Mouse (Mus musculus) inflammation-experienced regulatory T-cells, adult 6 months (primary cell): ENCODE measurements around the gene Nutf2. TPM values are rescaled to one million over a fixed set of nuclear protein-coding genes. Genes with fewer than 3 reads are reported as not detected.
"Not testable (repeated sequence)": the region's sequence is repeated elsewhere in the genome, so short reads cannot be mapped to it uniquely, and the experiment has no call there.

Experiments used
- ATAC-seq: one replicate; pipeline ENCODE4 v1.8.0; 2017
- polyA plus RNA-seq, 3 experiments: library from polyadenylated mRNA; unstranded; fragments of 100-300 nt; shearing (Covaris generic); gene quantifications; one replicate each; pipeline ENCODE4 v1.2.1; 2017

Nutf2 gene
- 10 to 100 TPM; 10.8 to 70.1 (median 13.0) TPM for polyA plus RNA-seq

DNA sequence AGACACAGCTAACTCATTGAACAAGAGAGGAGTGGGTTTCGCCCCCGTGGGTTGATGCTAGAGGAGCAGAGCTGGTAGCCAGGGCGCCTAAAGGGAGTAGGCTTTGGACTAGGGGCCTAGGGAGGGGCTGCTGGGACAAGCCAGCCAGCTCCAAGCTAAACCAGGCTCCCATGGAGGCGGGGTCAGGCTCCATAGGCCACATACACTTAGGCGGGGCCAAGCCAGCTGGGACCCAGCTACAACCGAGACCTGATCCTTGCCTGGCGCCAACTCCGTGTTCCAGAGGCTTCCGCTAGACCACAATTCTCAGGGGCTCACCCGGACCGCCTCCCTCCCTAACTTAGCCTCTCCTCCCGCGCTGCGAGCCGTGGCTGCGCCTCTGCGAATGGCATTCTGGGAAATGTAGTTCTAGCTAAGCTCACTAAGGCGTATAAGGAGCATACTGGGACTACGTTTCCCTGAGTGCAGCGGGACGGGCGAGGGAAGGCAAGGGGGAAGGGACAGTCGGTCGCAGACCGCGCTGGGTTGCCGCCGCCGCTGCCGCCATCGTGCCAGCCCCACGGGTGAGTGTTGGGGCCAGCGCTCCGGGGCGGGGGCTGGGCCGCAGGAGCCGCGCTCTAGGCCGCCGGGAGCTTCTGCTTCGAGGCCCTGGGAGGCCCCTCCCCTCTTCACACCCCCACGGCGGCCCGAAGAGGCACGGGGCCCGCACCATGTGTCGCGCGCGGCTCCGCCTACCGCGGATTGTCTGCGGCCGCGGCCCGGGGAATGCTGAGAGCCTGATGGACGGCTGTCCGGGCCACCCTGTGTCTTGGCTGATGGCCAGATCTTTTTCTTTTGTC is at the start of gene Nutf2:
Nutf2 (plus strand) TSS at position 438 of the 839 bp plus-strand sequence.
- peak; percentile 98 for ATAC-seq

DNA sequence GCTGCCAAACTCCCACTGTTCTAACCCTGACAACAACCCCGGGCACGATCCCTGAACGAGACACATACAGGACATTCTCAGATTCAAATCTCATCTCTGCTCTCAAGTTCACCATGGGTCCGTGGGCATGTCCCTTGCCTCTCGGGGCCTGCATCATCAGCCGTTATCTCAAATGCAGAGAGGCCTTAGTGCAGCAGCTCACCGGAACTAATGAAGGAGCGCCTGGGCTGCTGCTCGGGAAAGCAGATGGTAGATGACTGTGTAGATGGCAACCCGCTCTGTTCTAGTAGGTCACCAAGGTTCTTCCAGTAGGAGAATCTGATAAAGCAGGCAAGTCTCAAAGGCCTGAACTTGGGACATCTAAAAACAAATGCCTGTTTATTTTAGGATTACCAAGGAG is 49.3 kb upstream of the Nutf2 start:
- ATAC-seq = no peak

DNA sequence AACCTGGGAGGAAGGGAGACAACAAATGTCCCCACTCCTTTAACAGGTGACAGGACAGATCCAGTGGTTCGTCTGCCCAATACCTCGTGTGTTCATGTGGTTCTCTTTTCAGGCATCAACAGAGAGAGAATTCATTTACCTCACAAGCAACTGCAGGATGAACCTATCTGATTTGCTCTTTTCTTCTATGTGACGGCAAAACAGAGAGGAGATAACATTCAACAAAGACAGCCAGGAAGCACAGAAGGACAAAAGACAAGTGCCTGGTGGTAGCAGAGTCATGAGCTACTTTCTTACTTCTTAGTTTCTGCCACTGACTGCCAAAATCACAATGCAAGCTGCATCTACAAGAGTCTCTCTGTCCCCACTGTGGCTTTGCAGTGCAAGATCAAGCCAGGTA is 48.8 kb upstream of the Nutf2 start:
- no peak for ATAC-seq

DNA sequence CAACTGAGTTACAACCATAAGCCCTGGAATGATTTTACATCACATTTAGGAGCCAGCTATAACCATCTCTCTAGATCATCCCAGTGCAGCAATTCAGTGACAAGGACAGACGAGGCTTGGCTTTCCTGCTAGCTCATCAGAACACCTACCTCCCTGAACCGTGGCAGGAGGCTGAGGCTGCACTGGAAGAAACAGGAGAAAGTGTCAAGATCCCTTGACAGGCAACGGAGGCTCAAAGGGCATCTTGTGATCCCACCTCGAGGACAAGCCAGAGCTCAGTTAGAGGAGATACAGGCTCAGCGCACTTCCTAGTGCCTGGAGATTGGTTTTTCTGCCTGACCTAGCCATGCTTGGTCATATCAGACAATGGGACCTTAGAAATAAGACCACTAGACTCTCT is 47.9 kb upstream of the Nutf2 start:
- ATAC-seq = no peak

DNA sequence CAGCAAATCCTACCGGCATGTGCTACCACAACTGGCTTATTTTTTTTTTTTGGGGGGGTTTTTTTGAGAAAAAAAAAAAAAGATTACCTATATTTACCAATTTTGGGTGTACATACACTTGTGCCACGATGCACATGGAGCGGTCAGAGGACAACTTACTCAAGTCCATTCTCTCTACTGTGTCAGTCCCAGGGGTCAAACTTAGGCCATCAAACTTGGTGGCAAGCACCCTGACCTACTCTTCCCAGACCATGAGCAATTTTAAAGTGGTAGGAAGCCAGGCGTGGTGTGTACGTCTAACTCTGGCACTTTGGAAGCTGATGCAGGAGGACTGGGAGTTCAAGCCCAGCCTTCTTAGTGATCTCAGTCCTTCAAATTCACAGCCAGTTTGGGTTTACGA is 47.1 kb upstream of the Nutf2 start:
- ATAC-seq = no peak

DNA sequence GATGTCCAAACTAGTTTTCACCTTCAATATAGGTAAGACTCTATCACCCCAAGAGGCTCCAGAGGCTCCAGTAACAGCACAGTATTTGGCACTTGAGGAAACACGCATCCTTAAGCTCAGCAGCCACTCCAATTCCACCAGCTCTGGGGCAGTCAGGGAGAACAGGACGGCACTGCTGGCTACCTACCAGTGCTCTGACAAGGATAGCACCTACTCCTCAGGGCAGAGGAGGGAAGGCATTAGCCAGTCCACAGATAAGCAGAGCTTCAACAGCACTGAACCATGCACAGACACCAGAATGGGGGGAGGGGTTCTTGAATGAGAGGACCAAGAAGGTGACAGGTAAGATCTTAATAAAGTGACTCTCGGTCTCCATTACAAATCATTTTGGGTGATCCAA is 40.7 kb upstream of the Nutf2 start:
- no peak for ATAC-seq

DNA sequence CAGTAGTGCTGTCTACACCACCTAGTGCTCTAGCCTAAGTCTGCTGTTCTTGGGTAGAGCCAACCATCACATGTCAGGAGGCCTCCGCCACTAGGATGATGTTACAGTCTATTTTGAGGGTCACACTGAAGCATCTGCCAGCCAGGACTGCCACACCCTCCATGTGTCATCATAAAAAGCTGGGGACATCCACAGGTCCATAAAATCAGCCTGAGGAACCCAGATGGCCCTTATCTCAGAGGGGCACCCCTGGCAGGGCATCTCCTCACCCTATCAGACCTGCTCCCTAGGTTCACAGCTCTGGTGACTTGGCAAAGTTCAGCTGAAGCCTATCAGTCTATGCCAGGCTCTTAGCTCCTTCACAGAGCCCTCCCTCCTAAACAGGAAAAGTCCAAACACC is 39.5 kb upstream of the Nutf2 start:
- no peak for ATAC-seq

DNA sequence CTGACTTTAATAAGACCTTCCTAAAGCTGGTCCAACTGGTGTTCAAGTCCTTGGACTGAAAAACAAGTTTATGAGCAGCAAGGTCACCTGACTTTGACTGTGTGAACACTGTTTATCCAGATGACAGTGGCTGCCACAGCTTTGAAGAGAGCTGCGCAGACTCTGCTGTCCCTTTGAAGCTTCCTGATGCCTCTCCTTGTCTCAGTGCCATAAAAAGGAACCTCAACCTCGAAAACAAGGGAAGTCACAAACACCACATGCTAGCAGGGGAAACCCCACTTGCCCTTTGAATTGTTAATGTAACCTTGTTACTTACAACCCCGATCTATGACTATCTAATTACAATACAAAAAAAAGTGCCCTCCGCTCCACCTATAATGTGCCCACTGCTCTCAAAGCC is 34.9 kb upstream of the Nutf2 start:
- ATAC-seq = no peak

DNA sequence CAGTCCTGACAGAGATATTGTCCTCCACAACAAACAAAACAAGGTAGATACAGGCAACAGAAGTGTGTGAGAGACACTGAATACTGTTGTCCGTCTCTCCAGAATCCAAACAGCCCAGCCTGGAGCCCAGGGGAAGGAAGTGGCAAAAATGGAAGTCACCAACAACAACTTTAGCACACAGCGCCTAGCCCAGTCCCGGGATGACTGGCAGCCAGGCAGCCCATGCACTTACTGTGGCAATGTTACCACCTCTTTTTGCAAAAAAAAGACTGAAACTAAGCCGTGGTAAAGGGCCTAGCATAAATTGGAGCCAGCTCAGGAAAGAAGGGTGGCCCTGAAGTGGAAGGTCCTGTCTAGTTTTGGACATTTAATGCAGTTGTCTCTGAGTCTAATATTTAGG is 34.0 kb upstream of the Nutf2 start:
- ATAC-seq = no peak

DNA sequence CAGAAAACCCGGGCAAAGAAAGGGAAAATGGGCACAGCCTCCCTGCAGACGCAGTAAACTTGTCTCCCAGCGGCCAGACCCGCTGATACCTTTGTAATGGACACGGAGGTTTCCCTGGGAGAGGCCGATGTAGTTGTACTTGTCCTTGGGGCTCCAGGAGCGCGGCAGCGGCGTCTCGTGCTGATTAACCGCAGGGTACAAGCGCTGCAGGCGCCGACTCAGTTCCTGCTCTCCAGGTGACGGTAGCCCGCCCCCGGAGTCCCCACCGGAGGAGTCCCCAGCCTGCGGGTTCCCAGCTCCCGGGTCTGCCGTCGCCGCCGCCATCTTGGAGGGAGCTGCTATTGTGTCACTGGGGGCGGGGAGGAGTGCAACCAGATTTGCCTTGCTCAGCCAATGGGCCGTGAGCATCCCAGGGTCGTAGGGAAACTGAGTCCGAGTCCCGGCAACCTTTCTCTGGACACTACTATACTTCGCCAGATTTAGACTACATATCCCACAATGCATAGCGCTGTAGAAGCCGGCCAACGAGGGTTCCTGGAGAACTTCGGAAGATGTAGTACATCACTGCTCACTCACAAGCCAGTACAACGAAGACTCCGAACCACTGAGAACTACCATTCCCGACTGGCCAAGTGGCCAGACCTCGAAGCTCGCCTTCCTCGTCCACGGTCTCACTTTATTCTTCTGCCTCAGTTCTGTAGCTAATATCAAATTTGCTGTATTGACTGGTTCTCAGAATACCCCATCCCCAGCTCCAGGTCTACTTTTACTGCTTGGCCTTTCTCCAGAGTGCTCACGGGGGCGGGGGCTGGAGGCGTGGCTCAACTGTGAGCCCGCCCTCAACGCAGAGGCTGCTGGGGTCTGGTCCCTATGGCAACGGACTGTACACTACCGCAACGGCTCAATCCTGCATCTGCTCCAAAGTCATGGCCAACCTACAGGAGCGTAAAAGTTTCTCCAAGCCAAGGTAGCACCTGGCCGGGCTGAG is 33.2 kb upstream of the Nutf2 start, which contains the start of the genes Ranbp10 and Tsnaxip1:
Ranbp10 (minus strand) TSS at position 490 of the 988 bp plus-strand sequence.
Tsnaxip1 (plus strand) TSS at position 871 of the 988 bp plus-strand sequence.
- ATAC-seq = peak; percentile 92

DNA sequence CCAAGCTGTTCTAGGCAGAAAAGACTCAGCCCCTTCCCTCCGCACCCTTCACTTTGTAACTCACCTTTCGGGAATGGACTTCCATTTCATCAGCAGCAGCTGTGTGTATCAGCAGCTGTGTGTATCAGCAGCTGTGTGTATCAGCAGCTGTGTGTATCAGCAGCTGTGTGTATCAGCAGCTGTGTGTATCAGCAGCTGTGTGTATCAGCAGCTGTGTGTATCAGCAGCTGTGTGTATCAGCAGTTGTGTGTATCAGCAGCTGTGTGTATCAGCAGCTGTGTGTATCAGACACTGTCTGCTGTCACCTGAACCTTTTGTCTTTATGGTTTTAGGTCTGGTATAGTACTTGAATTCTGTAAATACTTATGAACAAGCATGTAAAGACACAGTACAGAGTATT is 26.6 kb upstream of the Nutf2 start:
- ATAC-seq = not testable (repeated sequence)

DNA sequence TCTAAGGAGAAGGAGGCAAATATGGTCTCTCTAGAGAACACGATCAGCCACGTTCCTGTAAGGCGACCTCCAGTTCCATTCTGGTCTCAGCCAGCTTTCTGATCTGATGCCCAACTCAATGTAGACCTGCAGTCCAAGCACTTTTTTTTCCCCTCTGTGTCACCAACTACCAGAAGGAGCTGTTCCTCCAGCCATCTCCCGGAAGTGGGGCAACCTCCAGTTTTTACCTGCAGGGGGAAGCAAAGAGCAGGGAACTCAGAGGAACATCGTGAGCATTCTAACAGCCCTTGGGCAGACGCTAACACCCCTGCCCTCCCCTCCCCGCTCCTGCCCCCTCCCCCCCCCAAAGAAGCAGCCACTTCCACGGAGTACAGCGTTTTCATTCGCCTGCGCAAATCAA is 25.1 kb upstream of the Nutf2 start:
- peak; percentile 93 for ATAC-seq

DNA sequence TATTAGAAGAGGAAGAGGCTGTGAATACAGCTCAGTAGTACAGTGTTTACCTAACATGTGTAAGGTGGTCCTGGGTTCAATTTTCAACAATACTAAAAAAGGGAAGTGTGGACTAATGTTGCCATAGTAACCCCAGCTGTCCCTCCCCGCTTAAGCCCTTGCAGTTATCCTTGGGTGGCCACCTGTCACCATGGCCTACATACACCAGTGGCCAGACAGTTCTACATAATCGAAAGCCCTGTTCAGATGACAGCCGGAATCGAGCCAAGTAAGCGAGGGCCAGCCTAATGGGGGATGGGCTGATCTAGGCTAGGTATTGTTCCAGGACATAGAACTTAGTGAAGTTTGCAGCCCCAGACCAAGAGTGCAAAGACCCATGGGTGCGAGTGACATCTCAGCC is 23.4 kb upstream of the Nutf2 start:
- no peak for ATAC-seq

DNA sequence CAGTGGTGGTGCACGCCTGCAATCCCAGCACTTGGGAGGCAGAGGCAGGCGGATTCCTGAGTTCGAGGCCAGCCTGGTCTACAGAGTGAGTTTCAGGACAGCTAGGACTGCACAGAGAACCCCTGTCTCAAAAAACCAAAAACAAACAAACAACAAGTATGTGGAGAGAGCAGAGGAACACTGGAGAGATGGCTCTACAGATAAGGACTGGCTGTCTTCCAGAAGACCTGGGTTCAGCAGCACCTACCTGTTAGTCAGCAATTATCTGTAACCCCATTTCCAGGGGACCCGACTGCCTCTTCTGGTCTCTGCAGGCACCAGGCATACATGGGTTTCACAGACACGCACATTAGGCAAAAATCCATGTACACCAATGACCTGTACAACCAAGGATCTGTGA is 21.2 kb upstream of the Nutf2 start:
- ATAC-seq = no peak

DNA sequence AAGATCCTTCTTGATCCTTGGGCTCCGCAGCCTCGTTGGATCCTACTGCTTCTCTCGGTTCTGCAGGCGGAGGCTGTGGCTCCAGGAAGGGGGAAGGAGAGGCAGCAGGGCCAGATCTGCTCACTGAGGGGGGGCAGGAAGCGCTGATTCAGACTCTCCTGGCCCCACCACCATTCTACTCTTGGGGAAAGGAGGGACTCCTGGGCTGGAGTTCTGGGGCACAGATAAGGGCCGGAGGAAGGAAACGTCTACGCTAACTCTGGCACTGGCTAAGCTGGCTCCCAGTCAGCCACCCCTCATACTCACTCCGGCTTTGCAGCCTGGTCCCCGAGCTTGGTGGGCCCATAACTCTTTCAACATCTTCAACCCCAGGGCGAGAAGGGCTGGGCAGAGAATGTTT is 13.7 kb upstream of the Nutf2 start:
- ATAC-seq = no peak

DNA sequence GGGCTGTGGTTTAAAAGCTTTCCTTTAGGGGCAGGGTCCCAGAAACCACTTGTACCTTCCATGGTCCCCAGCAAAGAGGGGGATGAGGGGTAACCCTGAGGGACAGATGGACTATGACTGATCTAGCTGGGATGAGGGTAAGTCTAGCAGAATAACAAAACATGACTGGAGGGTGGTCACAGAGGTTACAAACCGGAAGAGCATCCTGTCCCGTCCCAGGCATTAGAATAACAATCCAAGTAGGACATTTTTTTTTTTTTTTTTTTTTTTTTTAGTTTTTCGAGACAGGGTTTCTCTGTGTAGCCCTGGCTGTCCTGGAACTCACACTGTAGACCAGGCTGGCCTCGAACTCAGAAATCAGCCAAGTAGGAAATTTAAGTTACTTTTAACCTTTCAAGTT is 10.4 kb upstream of the Nutf2 start:
- ATAC-seq = no peak

DNA sequence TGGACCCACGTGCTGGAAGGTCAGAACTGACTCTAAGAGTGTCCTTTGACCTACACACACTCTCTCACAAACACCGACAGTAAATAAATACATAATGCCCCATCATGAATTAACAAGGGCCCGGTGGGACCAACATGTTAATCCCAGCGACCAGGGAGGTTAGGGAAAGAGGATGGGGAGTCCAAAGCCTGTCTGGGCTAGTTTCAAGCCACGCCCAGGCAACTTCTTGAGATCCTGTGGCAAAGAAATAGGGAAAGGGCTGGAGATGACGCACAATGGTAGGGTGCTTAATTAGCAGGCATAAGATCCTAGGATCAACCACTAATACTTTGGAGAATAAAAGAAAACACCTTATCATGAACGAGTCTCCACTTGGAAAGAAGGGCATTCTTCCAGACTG is 9.8 kb upstream of the Nutf2 start:
- ATAC-seq = no peak

DNA sequence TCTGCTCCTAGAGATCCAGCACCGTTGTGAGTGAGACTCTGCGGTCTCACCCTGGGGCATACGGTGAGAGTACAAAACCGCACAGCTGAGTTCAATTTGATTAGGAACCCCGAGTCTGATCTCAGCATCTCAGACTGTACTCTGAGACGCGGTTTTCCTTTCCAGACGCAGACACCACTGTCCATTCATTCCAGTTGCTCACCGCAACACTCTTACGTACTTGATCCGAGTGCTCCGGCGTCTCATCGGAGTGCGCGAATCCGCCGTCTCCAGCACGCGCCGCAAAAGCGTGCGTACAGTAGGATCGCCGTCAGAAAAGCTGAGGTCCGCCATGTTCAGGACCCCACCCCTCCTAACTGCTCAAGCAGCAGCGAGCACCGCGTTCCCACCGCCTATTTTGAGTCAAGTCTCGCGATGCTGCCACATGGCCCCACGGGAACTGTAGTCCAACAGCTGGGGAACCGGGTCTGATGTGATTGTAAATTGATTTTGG is 8.7 kb upstream of the Nutf2 start:
- ATAC-seq = peak; percentile 66

DNA sequence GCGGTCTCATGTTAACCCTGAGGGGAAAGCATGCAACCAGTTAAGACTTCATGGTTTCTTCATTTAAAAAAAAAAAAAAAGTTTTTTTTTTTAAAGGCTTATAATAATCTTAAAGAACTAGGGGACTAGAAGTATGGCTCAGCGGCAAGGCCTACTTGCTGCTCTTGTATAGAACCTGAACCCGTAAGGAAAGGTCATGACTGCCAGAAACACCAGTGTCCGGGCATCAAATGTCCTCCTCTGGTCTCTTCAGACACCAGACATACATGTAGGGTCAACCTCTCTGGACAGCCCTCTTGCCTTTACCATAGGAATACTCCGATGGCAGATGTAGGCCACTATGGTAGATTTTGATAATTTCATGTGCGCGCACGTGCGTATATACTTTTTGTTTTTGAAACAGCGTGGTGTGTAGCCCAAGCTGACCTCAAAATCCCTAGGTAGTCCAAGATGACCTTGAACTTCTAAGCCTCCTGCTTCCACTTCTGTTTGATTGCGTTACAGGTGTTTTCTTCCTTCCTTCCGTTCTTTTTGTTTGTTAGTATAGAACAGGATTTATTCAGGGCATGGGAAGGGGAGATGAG is 8.1 kb upstream of the Nutf2 start:
- ATAC-seq = no peak

DNA sequence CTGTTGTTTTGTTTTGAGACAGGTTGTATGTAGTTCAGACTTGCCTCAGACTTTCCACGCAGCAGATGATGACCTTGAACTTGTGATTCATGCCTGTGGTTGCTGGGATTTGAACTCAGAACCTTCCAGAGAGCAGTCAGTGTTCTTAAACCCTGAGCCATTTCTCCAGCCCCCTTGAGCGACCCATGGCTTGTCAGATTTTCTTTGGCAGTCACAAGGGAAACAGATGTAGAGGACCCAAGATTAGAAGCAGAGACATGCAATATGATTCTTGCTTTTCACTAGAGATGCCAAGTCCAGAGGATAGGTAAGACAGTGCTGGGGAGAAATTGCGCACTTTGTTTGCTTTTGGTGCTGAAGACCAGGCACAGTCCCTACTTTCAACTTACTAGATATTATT is 7.2 kb upstream of the Nutf2 start, which contains the start of gene Cenpt:
Cenpt (minus strand) TSS at position 101 of the 400 bp plus-strand sequence.
- ATAC-seq = no peak

DNA sequence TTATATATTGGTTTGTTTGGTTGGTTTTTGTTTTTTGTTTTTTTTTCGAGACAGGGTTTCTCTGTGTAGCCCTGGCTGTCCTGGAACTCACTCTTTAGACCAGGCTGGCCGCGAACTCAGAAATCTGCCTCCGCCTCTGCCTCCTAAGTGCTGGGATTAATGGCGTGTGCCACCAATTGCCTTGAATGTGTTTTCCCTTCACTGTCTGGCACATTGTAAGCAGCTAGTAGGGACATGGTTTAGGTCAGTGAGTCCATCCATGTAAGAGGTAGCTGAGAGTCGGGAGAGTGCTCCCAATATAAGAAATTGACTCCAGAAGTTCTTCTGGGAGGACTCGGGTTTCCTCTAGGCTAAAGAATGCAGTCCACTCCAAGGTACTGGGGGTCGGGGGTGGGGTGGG is 6.1 kb upstream of the Nutf2 start:
- no peak for ATAC-seq

DNA sequence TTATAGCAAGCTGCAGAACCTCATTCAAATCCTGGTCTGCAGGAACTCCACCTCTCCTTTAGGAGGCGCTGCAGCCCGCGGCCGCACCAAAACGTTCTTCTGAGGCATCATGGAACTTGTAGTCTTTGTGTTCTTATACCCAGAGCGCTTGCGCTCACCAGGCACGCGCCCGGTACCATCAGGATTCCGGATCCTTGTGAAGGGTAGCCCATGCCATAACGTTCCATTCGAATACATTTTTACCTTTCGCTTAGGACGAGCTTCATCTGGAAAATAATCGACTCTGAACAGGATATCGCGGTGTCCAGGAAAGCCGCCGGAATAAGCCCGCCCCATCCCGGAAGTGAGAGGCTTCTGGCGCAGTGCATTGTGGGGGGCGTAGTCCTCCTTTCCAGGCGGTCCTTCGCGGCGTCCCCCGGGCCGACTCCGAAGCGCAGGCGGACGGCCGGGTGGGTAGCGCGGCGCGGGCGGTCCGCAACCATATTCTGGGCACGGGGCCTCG is 5.6 kb upstream of the Nutf2 start, which contains the start of gene Thap11:
Thap11 (plus strand) TSS at position 418 of the 502 bp plus-strand sequence.
- peak; percentile 86 for ATAC-seq
